Mouse (Mus musculus) hematopoietic multipotent progenitor cell, adult 10-12 weeks (in vitro differentiated cells): ENCODE results near the gene Gng8. TPM values are rescaled to one million over a fixed set of nuclear protein-coding genes. Genes with fewer than 3 reads are reported as not detected.

Experiments
- polyA plus RNA-seq: library from polyadenylated mRNA; stranded (reverse); fragments of >175 nt; gene quantifications from 2 replicates; pipeline ENCODE4 v1.2.3, GENCODE M21; 2012; ENCODE audit warnings: low replicate concordance

The Gng8 gene
- polyA plus RNA-seq = not detected in 2 replicates

GRCm38 (mm10) chr7:16891641-16892351, at the start of gene Gng8:
TSS of gene Gng8 (plus strand) at chr7:16891786.

GRCm38 (mm10) chr7:16842645-16843063, 48.9 kb upstream of the Gng8 start, which contains the start of gene Prkd2:
TSS of gene Prkd2 (plus strand) at chr7:16842902.

GRCm38 (mm10) chr7:16875310-16875325, 16.5 kb upstream of the Gng8 start, which contains the start of gene Dact3:
TSS of gene Dact3 (plus strand) at chr7:16875317.

GRCm38 (mm10) chr7:16906281-16906680, 14.7 kb downstream of the Gng8 start, which contains the start of gene Ptgir:
TSS of gene Ptgir (plus strand) at chr7:16906490.

GRCm38 (mm10) chr7:16924037-16924834, 32.6 kb downstream of the Gng8 start, which contains the start of gene Calm3:
TSS of gene Calm3 (minus strand) at chr7:16924114.

GRCm38 (mm10) chr7:16944061-16944807, 52.6 kb downstream of the Gng8 start, which contains the start of gene Pnmal2:
TSS of gene Pnmal2 (plus strand) at chr7:16944682.

Other genes starting within 250 kb of the Gng8 start
- gene Ceacam15, start 216.1 kb upstream of the Gng8 start, polyA plus RNA-seq = not detected in 2 replicates
- not detected in 2 replicates for gene Ceacam9, start 169.9 kb upstream of the Gng8 start, polyA plus RNA-seq
- gene Ap2s1, start 153.4 kb upstream of the Gng8 start, polyA plus RNA-seq = 289 and 578 TPM in 2 replicates
- 36.7 and 59.7 TPM in 2 replicates for gene Slc1a5, start 110.4 kb upstream of the Gng8 start, polyA plus RNA-seq
- 82.0 and 125 TPM in 2 replicates for gene Strn4, start 75.9 kb upstream of the Gng8 start, polyA plus RNA-seq
- 34.0 and 48.4 TPM in 2 replicates for gene Fkrp, start 75.1 kb upstream of the Gng8 start, polyA plus RNA-seq
- 180 and 196 TPM in 2 replicates for gene Prkd2, start 48.9 kb upstream of the Gng8 start, polyA plus RNA-seq
- 1.0 and 2.8 TPM in 2 replicates for gene Dact3, start 16.5 kb upstream of the Gng8 start, polyA plus RNA-seq
- 4.6 and 8.1 TPM in 2 replicates for gene Ptgir, start 14.7 kb downstream of the Gng8 start, polyA plus RNA-seq
- 519 and 714 TPM in 2 replicates for gene Calm3, start 32.3 kb downstream of the Gng8 start, polyA plus RNA-seq
- gene Pnmal2, start 52.9 kb downstream of the Gng8 start, polyA plus RNA-seq = 0.10 and 0.17 TPM in 2 replicates
- not detected in 2 replicates for gene Pnmal1, start 67.9 kb downstream of the Gng8 start, polyA plus RNA-seq
- gene Gm42372, start 91.3 kb downstream of the Gng8 start, polyA plus RNA-seq = 1.1 and 1.4 TPM in 2 replicates
- 0.54 and 0.73 TPM in 2 replicates for gene Ccdc8, start 100.9 kb downstream of the Gng8 start, polyA plus RNA-seq
- 89.0 and 144 TPM in 2 replicates for gene Ppp5c, start 136.1 kb downstream of the Gng8 start, polyA plus RNA-seq
- 0.46 and 0.98 TPM in 2 replicates for gene Hif3a, start 170.6 kb downstream of the Gng8 start, polyA plus RNA-seq
- not detected in 2 replicates for gene Psg16, start 182.3 kb downstream of the Gng8 start, polyA plus RNA-seq